Mouse (Mus musculus): Measurements from ENCODE around the gene Cdv3.

GRCm38 (mm10) chr9:103363730-103364417 lies 1.8 kb downstream of the Cdv3 start:
- no peak for TF ChIP-seq CTCF (IDR thresholded peaks at IDR 0.05; ENCODE audit: borderline replicate concordance, insufficient read depth, low read depth, low read length)
- TF ChIP-seq POLR2A (IDR thresholded peaks at IDR 0.05; ENCODE audit: borderline replicate concordance, insufficient read depth, low read length), result no peak

Measured in cerebellum, adult 2 months (tissue).